Mouse (Mus musculus): ENCODE results near the gene Gm21095.
"Not testable (repeated sequence)": the region's sequence is repeated elsewhere in the genome, so short reads cannot be mapped to it uniquely, and the experiment has no call there.

Gm21095 gene

DNA sequence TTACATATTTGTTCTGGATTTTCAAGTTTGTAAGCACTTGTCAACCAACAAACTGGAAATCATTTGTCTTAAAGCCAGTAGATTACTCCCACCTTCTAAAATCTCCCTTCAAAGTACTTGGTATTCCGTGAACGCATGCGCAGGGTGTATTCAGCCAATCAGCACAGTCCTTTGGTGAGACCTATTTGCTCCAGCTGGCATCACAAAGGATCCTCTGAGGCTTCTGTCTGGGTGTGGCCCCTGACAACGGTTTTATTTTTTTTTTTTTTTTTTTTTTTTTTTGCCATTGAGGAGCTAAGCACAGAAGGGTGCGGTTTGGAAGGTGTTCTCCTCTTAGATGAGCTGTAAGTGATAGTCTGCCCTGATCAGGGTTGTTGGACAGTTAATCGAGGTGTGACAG, at the start of gene Gm21095:
Gm21095 (plus strand) TSS at position 301 of the 400 bp plus-strand sequence.
- DNase-seq (ENCODE audit: low read depth, low spot score), result not testable (repeated sequence)

All from R1 (cell line).